Mouse (Mus musculus) splenic B cell, adult 2 months (primary cell): ENCODE data around the gene Efna5.

Experiments used
- DNase-seq: peaks from one replicate; pipeline ENCODE4 v3.0.0-alpha.2; 2011; ENCODE audit warnings: low read depth, low spot score
- H3K27me3 ChIP-seq: 2 replicates; pipeline ENCODE4 v1.6.1; 2012; ENCODE audit warnings: mild to moderate bottlenecking, low read length, moderate library complexity, mixed read lengths; ENCODE audit not compliant: control insufficient read depth, poor library complexity, insufficient read depth, severe bottlenecking
- H3K36me3 ChIP-seq: 2 replicates; pipeline ENCODE4 v1.6.1; 2012; ENCODE audit warnings: mild to moderate bottlenecking, low read length, moderate library complexity, mixed read lengths; ENCODE audit not compliant: control insufficient read depth, poor library complexity, insufficient read depth, severe bottlenecking

Efna5 gene

GRCm38 (mm10) chr17:62694958-62695437, 186.1 kb downstream of the Efna5 start:
- Histone ChIP-seq H3K36me3 (no peaks in the 10 kb centered on the region), H3K27me3 (no peaks in the 10 kb centered on the region)
- DNase-seq = no peak

GRCm38 (mm10) chr17:62692242-62692641, 188.9 kb downstream of the Efna5 start:
- no peaks in the 10 kb centered on the region for H3K27me3 ChIP-seq
- DNase-seq = no peak

GRCm38 (mm10) chr17:62691201-62691715, 189.9 kb downstream of the Efna5 start:
- Histone ChIP-seq H3K36me3 (no peaks in the 10 kb centered on the region), H3K27me3 (no peaks in the 10 kb centered on the region)
- no peak for DNase-seq

More at GRCm38 (mm10) chr17:62692242-62692641, 188.9 kb downstream of the Efna5 start:
- H3K36me3 ChIP-seq = no peaks in the 10 kb centered on the region

GRCm38 (mm10) chr17:62690256-62690655, 190.9 kb downstream of the Efna5 start:
- Histone ChIP-seq H3K36me3 (no peaks in the 10 kb centered on the region), H3K27me3 (no peaks in the 10 kb centered on the region)
- no peak for DNase-seq

GRCm38 (mm10) chr17:62689646-62690045, 191.5 kb downstream of the Efna5 start:
- no peak for DNase-seq
- no peaks in the 10 kb centered on the region for H3K36me3 ChIP-seq
- no peaks in the 10 kb centered on the region for H3K27me3 ChIP-seq

GRCm38 (mm10) chr17:62687369-62687768, 193.7 kb downstream of the Efna5 start:
- no peaks in the 10 kb centered on the region for H3K36me3 ChIP-seq
- no peaks in the 10 kb centered on the region for H3K27me3 ChIP-seq
- no peak for DNase-seq

GRCm38 (mm10) chr17:62685181-62685580, 195.9 kb downstream of the Efna5 start:
- Histone ChIP-seq H3K27me3 (no peaks in the 10 kb centered on the region), H3K36me3 (no peaks in the 10 kb centered on the region)
- DNase-seq = no peak

GRCm38 (mm10) chr17:62683142-62683541, 198.0 kb downstream of the Efna5 start:
- Histone ChIP-seq H3K27me3 (no peaks in the 10 kb centered on the region), H3K36me3 (no peaks in the 10 kb centered on the region)
- DNase-seq = no peak

- Histone ChIP-seq H3K27me3 (no peaks in the 10 kb centered on the region), H3K36me3 (no peaks in the 10 kb centered on the region)
- DNase-seq = no peak
Measured at GRCm38 (mm10) chr17:62681726-62682125, 199.4 kb downstream of the Efna5 start.

GRCm38 (mm10) chr17:62680737-62681136, 200.4 kb downstream of the Efna5 start:
- no peaks in the 10 kb centered on the region for H3K27me3 ChIP-seq
- no peaks in the 10 kb centered on the region for H3K36me3 ChIP-seq
- DNase-seq = no peak

GRCm38 (mm10) chr17:62676832-62677231, 204.3 kb downstream of the Efna5 start:
- DNase-seq = no peak
- no peaks in the 10 kb centered on the region for H3K27me3 ChIP-seq
- H3K36me3 ChIP-seq = no peaks in the 10 kb centered on the region

- H3K27me3 ChIP-seq = no peaks in the 10 kb centered on the region
- DNase-seq = no peak
- no peaks in the 10 kb centered on the region for H3K36me3 ChIP-seq
Measured at GRCm38 (mm10) chr17:62676409-62676808, 204.7 kb downstream of the Efna5 start.

GRCm38 (mm10) chr17:62675811-62676255, 205.3 kb downstream of the Efna5 start:
- H3K27me3 ChIP-seq = no peaks in the 10 kb centered on the region
- H3K36me3 ChIP-seq = no peaks in the 10 kb centered on the region
- DNase-seq = no peak

GRCm38 (mm10) chr17:62672068-62672467, 209.0 kb downstream of the Efna5 start:
- H3K27me3 ChIP-seq = no peaks in the 10 kb centered on the region
- no peak for DNase-seq
- no peaks in the 10 kb centered on the region for H3K36me3 ChIP-seq

- H3K36me3 ChIP-seq = no peaks in the 10 kb centered on the region
- no peak for DNase-seq
- H3K27me3 ChIP-seq = no peaks in the 10 kb centered on the region
Measured at GRCm38 (mm10) chr17:62666761-62667160, 214.4 kb downstream of the Efna5 start.

- Histone ChIP-seq H3K36me3 (no peaks in the 10 kb centered on the region), H3K27me3 (no peaks in the 10 kb centered on the region)
- DNase-seq = no peak
Measured at GRCm38 (mm10) chr17:62665823-62666222, 215.3 kb downstream of the Efna5 start.
